Mouse (Mus musculus): ENCODE data around the gene Hist1h2bm.
"Not testable (repeated sequence)": the region's sequence is repeated elsewhere in the genome, so short reads cannot be mapped to it uniquely, and the experiment has no call there.

Hist1h2bm gene

DNA sequence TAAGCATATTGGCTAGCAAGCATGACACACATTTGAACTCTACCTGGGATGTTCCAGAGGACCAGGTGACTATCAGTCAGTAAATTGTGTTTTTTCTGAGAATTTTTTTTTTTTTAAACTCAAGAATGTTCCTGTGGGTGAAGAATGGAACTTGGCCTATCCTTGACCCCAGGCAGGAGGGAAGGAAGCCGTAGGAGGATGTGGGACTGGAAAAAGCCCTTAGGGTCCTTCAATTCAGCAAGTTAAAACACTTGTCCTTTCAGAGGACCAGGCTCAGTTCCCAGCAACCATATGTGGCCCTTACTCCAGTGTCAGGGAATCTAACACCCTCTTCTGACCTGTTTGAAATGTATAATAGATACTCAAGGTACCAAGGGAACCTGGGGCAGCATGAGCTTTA, 7.7 kb downstream of the Hist1h2bm start:
- no peak for DNase-seq

DNA sequence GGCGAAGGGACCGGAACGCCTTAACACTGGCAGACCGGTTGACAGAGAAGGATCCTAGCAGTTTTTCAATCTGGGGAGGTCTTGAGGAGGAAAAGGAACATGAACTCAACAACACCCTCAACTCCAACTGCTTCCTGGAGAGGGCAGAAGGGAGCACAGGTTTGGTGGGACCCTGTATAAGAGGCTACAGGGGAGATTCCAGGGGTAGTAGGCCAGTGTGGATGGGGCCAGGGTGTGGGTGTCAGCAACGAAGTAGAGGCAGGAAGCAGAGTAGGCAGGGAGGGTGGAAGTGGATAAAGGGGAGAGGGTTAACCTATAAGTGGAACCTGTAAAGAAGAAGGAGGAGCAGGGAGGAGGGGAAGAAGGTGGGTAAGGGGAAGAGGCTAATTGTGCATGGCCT, 11.6 kb downstream of the Hist1h2bm start:
- no peak for DNase-seq

DNA sequence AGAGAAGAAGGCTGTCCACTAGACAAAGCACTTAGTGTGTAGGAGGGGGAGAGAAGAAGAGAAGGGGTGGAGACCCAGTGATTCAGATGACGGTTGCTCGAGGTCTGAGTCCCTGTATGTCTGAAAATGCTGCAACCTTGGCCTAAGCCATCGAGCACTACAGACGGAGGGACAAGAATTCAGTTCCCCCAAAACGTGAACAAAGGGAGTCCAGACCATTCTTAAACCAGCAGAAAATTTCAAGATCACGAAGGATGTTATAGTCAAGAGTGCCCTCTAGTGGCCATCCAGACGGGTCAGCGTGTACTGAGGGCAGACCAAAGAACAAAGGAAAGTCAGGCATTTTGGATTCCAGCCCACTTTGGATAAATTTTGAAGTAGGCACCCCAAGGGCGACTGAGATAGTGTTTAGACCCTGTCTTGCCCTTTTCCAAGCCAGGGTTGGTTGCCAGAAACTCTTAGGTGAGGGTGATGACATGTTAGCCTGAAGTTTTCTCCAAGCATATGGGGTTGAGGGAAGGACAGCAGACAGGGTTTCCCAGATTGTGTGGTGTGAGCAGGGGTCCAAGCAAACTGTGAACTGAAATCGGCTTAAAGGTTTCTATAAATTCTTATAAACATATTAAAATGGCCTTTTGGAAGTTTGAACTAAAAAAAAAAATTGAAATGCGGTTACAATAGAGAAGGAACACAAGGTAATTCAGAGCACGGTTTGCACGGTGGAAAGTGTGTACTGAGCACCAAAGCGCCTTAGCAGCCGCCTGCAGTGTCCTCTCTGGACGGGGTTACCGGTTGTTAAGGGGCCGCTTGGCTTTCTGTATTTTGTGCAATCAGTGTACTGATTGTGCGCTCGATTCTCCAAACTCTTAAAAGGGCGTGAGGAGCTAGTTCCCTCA, 12.4 kb downstream of the Hist1h2bm start:
- peak; percentile 71 for DNase-seq

DNA sequence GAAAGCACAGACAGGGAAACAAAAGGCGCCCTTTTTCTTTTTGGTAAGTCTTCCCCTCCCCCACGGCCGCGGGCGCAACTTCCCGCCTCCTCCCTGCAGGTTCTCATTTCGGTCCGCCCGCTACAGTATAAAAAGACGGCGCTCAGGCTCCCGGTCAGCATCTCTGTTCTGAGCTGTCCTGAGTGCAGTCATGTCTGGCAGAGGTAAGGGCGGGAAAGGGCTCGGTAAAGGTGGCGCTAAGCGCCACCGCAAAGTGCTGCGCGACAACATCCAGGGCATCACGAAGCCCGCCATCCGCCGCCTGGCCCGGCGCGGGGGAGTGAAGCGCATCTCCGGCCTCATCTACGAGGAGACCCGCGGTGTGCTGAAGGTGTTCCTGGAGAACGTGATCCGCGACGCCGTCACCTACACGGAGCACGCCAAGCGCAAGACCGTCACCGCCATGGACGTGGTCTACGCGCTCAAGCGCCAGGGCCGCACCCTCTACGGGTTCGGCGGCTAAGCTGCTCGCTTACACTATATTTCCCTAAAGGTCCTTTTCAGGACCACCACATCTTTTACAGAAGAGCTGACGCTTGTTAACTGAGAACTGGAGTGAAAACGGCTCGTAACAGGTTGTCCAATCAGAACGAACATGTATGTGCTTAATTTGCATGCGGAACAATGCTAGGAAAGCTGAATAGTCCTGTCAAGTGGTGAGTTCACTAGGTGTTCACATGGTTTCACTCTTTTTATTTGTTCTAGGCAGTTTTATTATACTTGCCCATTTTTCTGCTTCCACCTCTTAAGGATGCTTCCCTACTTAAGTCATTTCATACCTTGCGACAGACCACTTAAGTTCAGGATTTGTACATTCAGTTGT, 13.3 kb downstream of the Hist1h2bm start, which contains the start of gene Hist1h4j:
TSS of gene Hist1h4j (plus strand) at position 159 of the 862 bp plus-strand sequence.
- peak; percentile 49 for DNase-seq

DNA sequence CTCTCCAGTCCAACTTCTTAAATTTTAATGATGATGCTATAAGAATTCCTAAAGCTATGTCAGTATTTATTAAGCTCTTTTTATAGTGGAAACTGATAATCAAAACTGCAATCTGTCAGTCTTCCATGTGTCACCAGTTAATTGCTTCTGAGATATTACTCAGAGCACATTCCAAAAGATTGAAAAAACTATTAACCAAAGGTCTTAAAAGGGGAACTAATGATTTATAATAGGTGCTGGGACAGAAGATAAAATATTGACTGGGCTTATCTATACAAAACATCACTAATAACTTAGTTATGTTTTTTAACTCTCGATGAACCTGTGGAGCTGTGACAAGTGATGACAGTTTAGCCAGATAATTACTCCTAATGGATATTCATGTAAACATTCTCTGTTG, 23.2 kb downstream of the Hist1h2bm start:
- DNase-seq, result no peak

DNA sequence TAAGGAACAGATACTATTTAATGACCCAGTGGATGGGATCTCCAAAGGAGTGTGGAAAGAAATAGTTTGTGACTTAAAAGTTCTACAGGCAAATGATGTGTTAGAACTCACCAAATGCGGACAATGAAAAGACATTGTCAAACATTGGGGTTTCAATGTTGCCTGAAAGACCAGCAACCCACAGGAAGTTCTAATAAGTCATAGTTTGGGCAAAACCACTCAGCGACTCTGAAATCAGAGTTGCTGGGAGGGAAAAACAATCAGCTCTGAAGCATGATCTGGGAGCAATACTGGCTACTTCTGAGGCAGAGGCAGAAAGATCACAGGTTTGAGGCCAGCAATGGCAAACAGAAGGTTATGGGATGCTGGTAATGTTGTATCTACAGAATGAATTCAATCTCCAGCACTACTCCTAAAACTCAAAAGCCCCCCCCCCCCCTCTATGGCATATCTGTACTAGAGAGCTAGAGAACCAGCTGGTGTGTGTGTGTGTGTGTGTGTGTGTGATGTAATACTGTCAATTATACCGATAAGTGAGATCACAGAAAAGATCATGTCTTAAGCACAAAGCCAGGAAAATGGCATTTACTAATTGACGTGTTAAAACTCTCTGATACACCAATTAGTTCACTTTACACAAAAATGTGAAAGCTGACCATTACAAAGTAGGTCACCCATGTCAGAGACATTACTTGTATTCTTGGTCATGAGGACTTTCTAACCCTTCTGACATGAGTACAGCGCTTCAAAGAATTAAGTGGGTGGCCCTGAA, 27.7 kb downstream of the Hist1h2bm start:
- no peak for DNase-seq

DNA sequence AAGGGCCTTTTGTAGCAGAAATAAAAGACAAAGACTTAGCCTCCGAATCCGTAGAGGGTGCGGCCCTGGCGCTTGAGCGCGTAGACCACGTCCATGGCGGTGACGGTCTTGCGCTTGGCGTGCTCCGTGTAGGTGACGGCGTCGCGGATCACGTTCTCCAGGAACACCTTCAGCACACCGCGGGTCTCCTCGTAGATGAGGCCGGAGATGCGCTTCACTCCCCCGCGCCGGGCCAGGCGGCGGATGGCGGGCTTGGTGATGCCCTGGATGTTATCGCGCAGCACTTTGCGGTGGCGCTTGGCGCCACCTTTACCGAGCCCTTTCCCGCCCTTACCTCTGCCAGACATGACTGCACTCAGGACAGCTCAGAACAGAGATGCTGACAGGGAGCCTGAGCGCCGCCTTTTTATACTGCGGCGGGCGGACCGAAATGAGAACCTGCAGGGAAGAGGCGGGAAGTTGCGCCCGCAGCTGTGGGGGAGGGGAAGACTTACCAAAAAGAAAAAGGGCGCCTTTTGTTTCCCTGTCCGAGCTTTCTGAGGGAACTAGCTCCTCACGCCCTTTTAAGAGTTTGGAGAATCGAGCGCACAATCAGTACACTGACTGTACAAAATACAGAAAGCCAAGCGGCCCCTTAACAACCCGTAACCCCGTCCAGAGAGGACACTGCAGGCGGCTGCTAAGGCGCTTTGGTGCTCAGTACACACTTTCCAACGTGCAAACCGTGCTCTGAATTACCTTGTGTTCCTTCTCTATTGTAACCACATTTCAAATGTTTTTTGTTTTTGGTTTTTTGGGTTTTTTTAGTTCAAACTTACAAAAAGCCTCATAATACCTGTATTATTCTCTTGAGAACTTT, 28.5 kb downstream of the Hist1h2bm start, which contains the start of gene Hist1h4k:
TSS of gene Hist1h4k (minus strand) at position 347 of the 859 bp plus-strand sequence.
- peak; percentile 74 for DNase-seq

DNA sequence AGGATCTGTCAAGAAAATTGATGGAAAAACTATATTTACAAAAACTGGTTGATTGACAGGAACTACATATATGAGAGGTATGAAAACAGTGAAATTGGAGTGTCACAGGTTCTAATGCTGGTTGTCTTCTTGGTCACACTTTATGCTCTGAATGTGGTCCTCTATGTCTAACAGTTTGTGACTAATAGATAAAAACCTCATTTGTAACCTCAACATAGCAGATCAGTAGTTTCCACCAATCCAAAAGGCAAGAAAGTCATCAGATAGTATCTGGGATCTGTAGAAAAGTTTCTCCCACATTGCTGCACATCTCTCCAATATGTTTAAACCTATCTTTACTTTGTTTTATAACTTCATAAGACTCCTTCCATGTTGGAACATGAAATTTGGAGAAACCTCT, 29.6 kb downstream of the Hist1h2bm start:
- no peak for DNase-seq

DNA sequence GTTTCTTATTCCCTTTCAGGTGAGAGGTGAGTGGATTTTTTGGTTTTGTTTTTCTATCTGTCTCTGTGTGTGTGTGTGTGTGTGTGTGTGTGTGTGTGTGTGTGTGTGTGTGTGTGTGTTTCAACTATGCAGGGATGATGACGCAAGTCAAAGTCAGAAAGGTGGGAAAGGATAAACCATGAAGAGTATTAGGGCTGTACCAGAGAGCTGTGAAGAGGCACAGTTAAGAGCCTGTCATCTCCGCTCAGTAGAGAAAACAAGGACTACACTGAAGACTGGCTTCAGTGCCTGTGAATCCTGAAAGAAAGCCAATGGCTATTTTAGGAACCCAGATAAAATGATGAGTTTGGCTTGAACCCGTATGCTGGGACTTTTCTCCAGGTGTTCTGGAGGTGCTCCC, 30.0 kb downstream of the Hist1h2bm start:
- DNase-seq, result no peak

DNA sequence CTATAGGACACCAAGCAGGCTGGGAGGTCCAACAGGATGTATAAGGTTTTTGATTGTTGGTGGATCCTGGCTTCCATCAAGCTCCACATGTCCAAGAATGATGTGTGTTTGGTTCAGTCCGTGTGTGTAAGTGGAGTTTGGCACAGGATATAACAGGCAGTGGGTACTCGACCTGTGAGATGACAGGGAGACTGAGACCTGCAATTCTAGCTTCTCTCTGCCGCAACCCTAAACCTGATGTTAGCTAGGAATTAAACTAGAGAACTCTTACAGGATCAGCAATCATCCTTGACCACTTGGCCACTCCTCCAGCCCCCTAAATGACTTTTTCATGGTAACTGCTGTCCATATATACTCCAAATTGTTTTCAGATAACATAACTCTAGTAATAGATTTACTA, 30.5 kb downstream of the Hist1h2bm start:
- DNase-seq, result no peak

DNA sequence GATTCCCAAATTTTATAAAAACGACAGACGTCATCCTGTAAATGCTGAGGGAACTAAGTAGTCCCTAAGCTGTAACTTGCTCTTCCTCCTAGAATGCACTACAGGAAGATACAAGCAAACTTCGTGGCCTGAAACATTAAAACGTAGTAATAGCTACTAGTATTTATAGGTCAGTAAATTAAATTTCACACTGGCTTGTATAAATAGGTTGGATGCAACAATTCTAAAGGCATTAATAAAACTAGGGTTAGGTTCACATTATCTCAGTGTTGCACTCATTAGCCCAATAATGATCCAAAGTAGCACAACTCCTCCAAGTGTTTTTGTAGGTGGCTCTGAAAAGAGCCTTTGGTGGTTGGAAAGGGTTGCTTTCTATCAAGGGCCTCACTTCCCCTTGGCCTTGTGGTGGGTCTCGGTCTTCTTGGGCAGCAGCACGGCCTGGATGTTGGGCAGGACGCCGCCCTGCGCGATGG, 31.2 kb downstream of the Hist1h2bm start:
- DNase-seq, result no peak

DNA sequence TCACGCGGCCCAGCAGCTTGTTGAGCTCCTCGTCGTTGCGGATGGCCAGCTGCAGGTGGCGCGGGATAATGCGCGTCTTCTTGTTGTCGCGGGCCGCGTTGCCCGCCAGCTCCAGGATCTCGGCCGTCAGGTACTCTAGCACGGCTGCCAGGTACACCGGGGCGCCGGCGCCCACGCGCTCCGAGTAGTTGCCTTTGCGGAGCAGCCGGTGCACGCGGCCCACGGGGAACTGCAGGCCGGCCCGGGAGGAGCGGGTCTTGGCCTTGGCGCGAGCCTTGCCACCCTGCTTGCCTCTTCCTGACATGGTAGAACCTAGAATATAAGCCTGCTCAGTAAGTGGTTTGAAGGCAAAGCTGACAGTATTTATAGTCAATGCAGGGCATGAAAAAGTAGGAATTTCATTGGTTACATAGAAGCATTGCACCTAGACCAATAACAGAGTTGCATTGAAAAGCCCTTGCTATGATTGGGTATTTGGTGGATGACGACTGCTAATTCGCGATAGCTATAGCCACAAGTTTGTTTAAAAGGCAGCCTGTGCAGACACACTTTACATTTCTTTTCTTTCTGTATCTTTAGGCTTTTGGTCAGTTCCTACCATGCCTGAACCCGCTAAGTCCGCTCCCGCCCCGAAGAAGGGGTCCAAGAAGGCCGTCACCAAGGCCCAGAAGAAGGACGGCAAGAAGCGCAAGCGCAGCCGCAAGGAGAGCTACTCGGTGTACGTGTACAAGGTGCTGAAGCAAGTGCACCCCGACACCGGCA, 31.9 kb downstream of the Hist1h2bm start, which contains the start of the genes Hist1h2ak and Hist1h2bn:
TSS of gene Hist1h2ak (minus strand) at position 304 of the 762 bp plus-strand sequence.
TSS of gene Hist1h2bn (plus strand) at position 600 of the 762 bp plus-strand sequence.
- DNase-seq, result peak; percentile 15

DNA sequence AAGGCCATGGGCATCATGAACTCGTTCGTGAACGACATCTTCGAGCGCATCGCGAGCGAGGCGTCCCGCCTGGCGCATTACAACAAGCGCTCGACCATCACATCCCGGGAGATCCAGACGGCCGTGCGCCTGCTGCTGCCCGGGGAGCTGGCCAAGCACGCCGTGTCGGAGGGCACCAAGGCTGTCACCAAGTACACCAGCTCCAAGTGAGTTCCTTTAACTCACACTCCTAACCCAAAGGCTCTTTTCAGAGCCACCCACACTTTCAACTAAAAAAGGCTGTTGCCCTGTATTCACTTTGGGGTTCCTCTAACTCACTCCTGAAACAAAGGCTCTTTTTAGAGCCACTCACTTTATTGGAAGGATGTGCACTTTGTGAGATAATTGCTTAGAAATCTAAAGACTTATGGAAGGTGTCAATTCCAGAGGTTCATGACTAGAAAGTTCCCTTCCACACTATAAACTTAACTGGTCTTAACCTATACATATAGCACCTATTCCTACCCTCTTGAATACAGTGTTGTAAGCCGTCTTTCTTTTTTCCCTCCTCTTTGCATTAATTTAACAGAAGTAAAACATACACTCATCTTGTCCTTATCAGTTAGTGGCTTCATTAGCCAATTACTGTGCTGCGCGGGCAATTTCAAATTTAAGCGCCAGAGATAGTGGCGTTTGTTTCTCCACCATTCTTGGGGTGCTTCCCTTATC, 32.6 kb downstream of the Hist1h2bm start:
- not testable (repeated sequence) for DNase-seq

DNA sequence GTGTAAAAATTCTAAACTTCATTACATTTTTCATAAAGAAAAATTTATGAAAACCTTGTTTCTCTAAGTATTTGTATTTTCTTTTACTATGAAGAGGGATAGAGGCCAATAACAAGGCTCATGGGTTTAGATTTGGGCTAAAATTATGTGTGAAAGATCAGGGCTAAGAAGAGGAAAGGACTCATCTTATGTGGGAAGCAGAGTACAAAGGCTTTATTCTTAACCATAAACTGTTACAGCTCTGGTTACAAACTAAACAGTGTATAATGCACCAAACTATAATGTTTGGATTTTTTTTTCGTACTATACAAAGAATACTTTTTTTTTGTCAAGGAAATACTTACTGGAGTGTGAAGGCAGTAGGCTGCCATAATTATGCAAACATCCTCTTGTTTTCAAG, 33.9 kb downstream of the Hist1h2bm start:
- no peak for DNase-seq
